24 mouse cellular contexts compared by ENCODE assay signal in the genomic region with DNA sequence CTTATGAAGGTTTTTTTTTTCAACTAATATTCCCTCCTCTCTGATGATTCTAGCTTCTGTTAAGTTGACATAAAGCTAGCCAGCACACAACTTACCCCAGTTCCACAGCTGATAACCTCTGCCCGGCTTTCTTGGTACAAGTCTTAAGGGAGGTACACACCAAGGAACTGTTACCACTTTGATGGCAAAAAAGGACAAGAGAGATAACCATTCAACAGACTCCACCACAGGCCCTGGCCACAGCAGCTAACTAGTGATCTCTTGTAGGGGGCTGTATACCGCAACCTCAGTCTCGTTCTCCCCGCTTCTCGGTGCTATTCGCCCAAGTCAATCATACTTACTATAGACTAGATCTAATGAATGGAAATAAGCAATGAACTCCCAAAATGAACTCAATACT. TPM values are rescaled to one million over a fixed set of nuclear protein-coding genes. Genes with fewer than 3 reads are reported as not detected.
DNase-seq lines count a peak whose midpoint lies in the region; ATAC-seq and TF ChIP-seq lines count a peak whose summit lies in the region.
"Had no signal": no experiment of that assay in that cellular context is flagged by ENCODE, and none has a peak within 500 bp of the region (broad histone marks: within the 10 kb centered on the region; RNA-seq: fewer than 3 reads in every experiment).

No protein-coding gene starts in this region.

- H3K27ac ChIP-seq in liver, embryonic 11.5 days (ENCODE audit: low read depth, low read length) = no peak overlapping the region
- H3K27ac ChIP-seq in liver, postnatal 0 days (ENCODE audit: low read depth) = no peak overlapping the region
- no peak overlapping the region for H3K27ac ChIP-seq in liver, embryonic 13.5 days
- H3K27ac ChIP-seq in midbrain, embryonic 14.5 days (replicated peaks; ENCODE audit: low read depth, low read length) = no peak overlapping the region
- H3K27ac ChIP-seq: embryonic facial prominence, embryonic 12.5 days; embryonic facial prominence, embryonic 15.5 days; gastrocnemius, adult 2 months; heart, embryonic 10.5 days; heart, embryonic 13.5 days; hindbrain, embryonic 14.5 days; hindbrain, postnatal 0 days had no signal

- ATAC-seq in liver, embryonic 11.5 days (replicated peaks; ENCODE audit: low FRiP score) = peak; percentile 62; the same call in 1 of the 2 replicates
- ATAC-seq in liver, postnatal 0 days = no peak
- peak; percentile 48 for ATAC-seq in liver, embryonic 13.5 days (ENCODE audit: low read depth)
- ATAC-seq in megakaryocyte progenitor cell, adult 5-6 weeks (replicated peaks; ENCODE audit: poor library complexity) = peak; percentile 76
- ATAC-seq in midbrain, embryonic 14.5 days (ENCODE audit: low FRiP score, low TSS enrichment) = no peak
- ATAC-seq: activated CD4-positive, CD25-positive, alpha-beta regulatory T cell, adult 4 months; forebrain, embryonic 14.5 days; forebrain, postnatal 0 days; hindbrain, postnatal 0 days had no signal

- WGBS in liver, embryonic 11.5 days = 82% methylated on average over 6 of the region's 6 CpGs
- 67% methylated on average over 6 of the region's 6 CpGs for WGBS in liver, postnatal 0 days (ENCODE audit: insufficient replicate concordance)
- 67% methylated on average over 6 of the region's 6 CpGs for WGBS in liver, embryonic 13.5 days (ENCODE audit: insufficient replicate concordance)
- WGBS in midbrain, embryonic 14.5 days = 95% methylated on average over 6 of the region's 6 CpGs

- H3K9me3 ChIP-seq in liver, embryonic 11.5 days (ENCODE audit: control insufficient read depth, low read length) = 0 out of 2 replicates have a peak, but pooled peaks cover 2% of the 10 kb centered on the region
- H3K9me3 ChIP-seq in liver, postnatal 0 days (ENCODE audit: low read length) = no peaks in the 10 kb centered on the region
- no peaks in the 10 kb centered on the region for H3K9me3 ChIP-seq in liver, embryonic 13.5 days (replicated peaks)
- H3K9me3 ChIP-seq in midbrain, embryonic 14.5 days (ENCODE audit: control insufficient read depth, low read length) = 0 out of 2 replicates have a peak, but pooled peaks cover 2% of the 10 kb centered on the region
- H3K9me3 ChIP-seq: embryonic facial prominence, embryonic 12.5 days; embryonic facial prominence, embryonic 15.5 days; heart, embryonic 10.5 days; heart, embryonic 13.5 days had no signal

- TF ChIP-seq CTCF in liver, postnatal 0 days (IDR thresholded peaks at IDR 0.05; ENCODE audit: low read depth) = no peak

- H3K4me1 ChIP-seq in liver, embryonic 11.5 days (replicated peaks; ENCODE audit: control insufficient read depth, insufficient read depth, low read length) = no peaks in the 10 kb centered on the region
- no peaks in the 10 kb centered on the region for H3K4me1 ChIP-seq in liver, postnatal 0 days (ENCODE audit: insufficient read depth)
- peaks cover 47% of the 10 kb centered on the region for H3K4me1 ChIP-seq in liver, embryonic 13.5 days (replicated peaks)
- peaks cover 7% of the 10 kb centered on the region; the same call in 1 of the 2 replicates for H3K4me1 ChIP-seq in midbrain, embryonic 14.5 days (ENCODE audit: control insufficient read depth, insufficient read depth, low read length)
- H3K4me1 ChIP-seq: embryonic facial prominence, embryonic 12.5 days; embryonic facial prominence, embryonic 15.5 days; heart, embryonic 13.5 days had no signal

- H3K4me3 ChIP-seq in liver, embryonic 11.5 days (ENCODE audit: low read depth, low read length) = no peak overlapping the region
- H3K4me3 ChIP-seq in liver, postnatal 0 days (ENCODE audit: low read depth, low read length) = no peak overlapping the region
- H3K4me3 ChIP-seq in liver, embryonic 13.5 days (replicated peaks) = no peak overlapping the region
- no peak overlapping the region for H3K4me3 ChIP-seq in midbrain, embryonic 14.5 days (replicated peaks; ENCODE audit: low read depth, low read length)
- H3K4me3 ChIP-seq: embryonic facial prominence, embryonic 12.5 days; embryonic facial prominence, embryonic 15.5 days; gastrocnemius, adult 2 months; heart, embryonic 10.5 days; heart, embryonic 13.5 days had no signal

- intact Hi-C loops in left cerebral cortex, postnatal 14 days (cut with DNase I) = no loop called here

- H3K4me2 ChIP-seq in liver, embryonic 11.5 days = no peak overlapping the region
- H3K4me2 ChIP-seq in liver, postnatal 0 days (ENCODE audit: low read depth, low read length) = no peak overlapping the region
- no peak overlapping the region for H3K4me2 ChIP-seq in liver, embryonic 13.5 days
- H3K4me2 ChIP-seq in midbrain, embryonic 14.5 days (ENCODE audit: low read length) = no peak overlapping the region
- H3K4me2 ChIP-seq: embryonic facial prominence, embryonic 12.5 days; embryonic facial prominence, embryonic 15.5 days; heart, embryonic 13.5 days; hindbrain, embryonic 14.5 days had no signal

- no peak for DNase-seq in liver, embryonic 11.5 days (ENCODE audit: low spot score)
- no peak for DNase-seq in liver, postnatal 0 days
- DNase-seq in liver, embryonic 13.5 days = no peak
- no peak for DNase-seq in midbrain, embryonic 14.5 days
- no peak for DNase-seq in left cerebral cortex, postnatal 14 days (ENCODE audit: low spot score in 2 of 2)
- DNase-seq: adrenal gland, adult 8-10 months; adrenal gland, postnatal 25 days; cerebellum, adult 18-20 months; cerebellum, adult 9-10 months; cerebellum, postnatal 14 days; forebrain, postnatal 0 days; gastrocnemius, adult 2 months; gastrocnemius, postnatal 14 days; heart, postnatal 14 days; heart, postnatal 4 days had no signal

- TF ChIP-seq EP300 in liver, postnatal 0 days (IDR thresholded peaks at IDR 0.05; ENCODE audit: low read depth) = no peak

- H3K9ac ChIP-seq in liver, embryonic 11.5 days (ENCODE audit: low read depth, low read length) = no peak overlapping the region
- H3K9ac ChIP-seq in liver, postnatal 0 days (replicated peaks) = no peak overlapping the region
- H3K9ac ChIP-seq in liver, embryonic 13.5 days = no peak overlapping the region
- no peak overlapping the region for H3K9ac ChIP-seq in midbrain, embryonic 14.5 days (replicated peaks; ENCODE audit: low read length)
- H3K9ac ChIP-seq: embryonic facial prominence, embryonic 12.5 days; embryonic facial prominence, embryonic 15.5 days; forebrain, postnatal 0 days; heart, embryonic 13.5 days; hindbrain, embryonic 14.5 days had no signal

- no peaks in the 10 kb centered on the region for H3K27me3 ChIP-seq in liver, embryonic 11.5 days (replicated peaks; ENCODE audit: control insufficient read depth, insufficient read depth, low read length)
- no peaks in the 10 kb centered on the region for H3K27me3 ChIP-seq in liver, postnatal 0 days (ENCODE audit: insufficient read depth, low read length)
- no peaks in the 10 kb centered on the region for H3K27me3 ChIP-seq in liver, embryonic 13.5 days
- H3K27me3 ChIP-seq in midbrain, embryonic 14.5 days (ENCODE audit: control insufficient read depth, insufficient read depth, low read length) = no peaks in the 10 kb centered on the region
- H3K27me3 ChIP-seq: embryonic facial prominence, embryonic 12.5 days; embryonic facial prominence, embryonic 15.5 days; heart, embryonic 13.5 days had no signal

- H3K36me3 ChIP-seq in liver, embryonic 11.5 days (ENCODE audit: control insufficient read depth, insufficient read depth, low read length) = no peaks in the 10 kb centered on the region
- no peaks in the 10 kb centered on the region for H3K36me3 ChIP-seq in liver, postnatal 0 days (replicated peaks; ENCODE audit: insufficient read depth, low read length)
- peaks cover 3% of the 10 kb centered on the region; the same call in 1 of the 2 replicates for H3K36me3 ChIP-seq in liver, embryonic 13.5 days
- H3K36me3 ChIP-seq in midbrain, embryonic 14.5 days (ENCODE audit: control insufficient read depth, insufficient read depth, low read length) = no peaks in the 10 kb centered on the region
- H3K36me3 ChIP-seq: embryonic facial prominence, embryonic 12.5 days; embryonic facial prominence, embryonic 15.5 days; heart, embryonic 10.5 days; heart, embryonic 13.5 days had no signal

RNA-seq across cellular contexts. Expression of a gene that starts 16.3 kb away (rescaled TPM):
- 103 and 123 TPM in 2 replicates for polyA plus RNA-seq in liver, embryonic 11.5 days (2014; fragmentation: Nextera tagmentation; extraction: Ambion mirVana)
- polyA plus RNA-seq in liver, postnatal 0 days (2015; fragmentation: Nextera tagmentation; extraction: Ambion mirVana) = 34.0 and 34.6 TPM in 2 replicates
- polyA plus RNA-seq in liver, embryonic 13.5 days (2015; fragmentation: Nextera tagmentation; extraction: Ambion mirVana) = 79.3 and 94.6 TPM in 2 replicates
- 94.3 and 99.4 TPM in 2 replicates for total RNA-seq in megakaryocyte progenitor cell, adult 5-6 weeks (2015)
- total RNA-seq in megakaryocyte progenitor cell, adult 5-6 weeks (2017) = 77.3 and 87.7 TPM in 2 replicates
- polyA plus RNA-seq in midbrain, embryonic 14.5 days (2014; fragmentation: Nextera tagmentation; extraction: Ambion mirVana) = 151 and 188 TPM in 2 replicates
- total RNA-seq in left cerebral cortex, postnatal 14 days (2021) = 100 to 1,000 TPM; 108 to 113 TPM

Comparison
In these comparisons a context has a peak if more than half of its experiments do, and no peak if none do; other contexts are left out.
1. ATAC-seq: peak in liver, embryonic 11.5 days (single experiment), liver, embryonic 13.5 days (single experiment) and megakaryocyte progenitor cell, adult 5-6 weeks (single experiment); none in liver, postnatal 0 days (single experiment) and midbrain, embryonic 14.5 days (single experiment).